24 mouse cellular contexts compared by ENCODE assay signal in genomic region chr1:74344163-74344916, GRCm38 (mm10). TPM values are rescaled to one million over a fixed set of nuclear protein-coding genes. Genes with fewer than 3 reads are reported as not detected.
DNase-seq lines count a peak whose midpoint lies in the region; ATAC-seq and TF ChIP-seq lines count a peak whose summit lies in the region.
"Had no signal": no experiment of that assay in that cellular context is flagged by ENCODE, and none has a peak within 500 bp of the region (broad histone marks: within the 10 kb centered on the region; RNA-seq: fewer than 3 reads in every experiment).

No protein-coding gene starts in this region.

- dilution Hi-C loops in CH12.LX (cut with MboI; ENCODE audit: extremely low pct_ligation_motif_present, extremely low pct_unique_long_range_greater_than_20kb, low sequenced_read_pairs), result no loop called here

- no peaks in the 10 kb centered on the region for H3K9me3 ChIP-seq in kidney, postnatal 0 days (replicated peaks; ENCODE audit: low read length)
- peaks cover 13% of the 10 kb centered on the region for H3K9me3 ChIP-seq in CH12.LX (replicated peaks; ENCODE audit: low read length)
- H3K9me3 ChIP-seq: embryonic facial prominence, embryonic 13.5 days; forebrain, embryonic 12.5 days; heart, embryonic 10.5 days; hindbrain, embryonic 10.5 days had no signal

- TF ChIP-seq POLR2A in kidney, adult 2 months (IDR thresholded peaks at IDR 0.05; ENCODE audit: low read depth, low read length), result no peak
- TF ChIP-seq POLR2A in CH12.LX (IDR thresholded peaks at IDR 0.05; ENCODE audit: low read depth, low read length), result no peak

- in situ Hi-C loops in CH12.LX (cut with MboI; ENCODE audit: low pct_ligation_motif_present, low pct_unique_long_range_greater_than_20kb, low sequenced_read_pairs), result no loop called here

- no peak for DNase-seq in kidney, adult 2 months
- no peak for DNase-seq in kidney, postnatal 10 days
- no peak for DNase-seq in kidney, postnatal 0 days (ENCODE audit: low spot score)
- no peak for DNase-seq in kidney, postnatal 36 days
- DNase-seq in CH12.LX (ENCODE audit: extremely low read depth), result peak; percentile 90
- no peak for DNase-seq in layer of hippocampus, postnatal 14 days (ENCODE audit: low spot score in 2 of 2)
- DNase-seq: adrenal gland, postnatal 14 days; B cell, adult 2 months; cerebellum, adult 18-20 months; cerebellum, adult 9-11 months; cerebellum, postnatal 36 days; gastrocnemius, postnatal 25 days; heart, postnatal 10 days had no signal

- TF ChIP-seq CTCF in kidney, adult 2 months (conservative IDR thresholded peaks at IDR 0.05; ENCODE audit: insufficient read depth, insufficient read length, low read depth, low read length), result no peak
- TF ChIP-seq CTCF in kidney, postnatal 0 days (IDR thresholded peaks at IDR 0.05; ENCODE audit: low read depth), result no peak
- TF ChIP-seq CTCF in CH12.LX (conservative IDR thresholded peaks at IDR 0.05 in 1 of 2, IDR thresholded peaks at IDR 0.05 in 1 of 2; ENCODE audit: low read depth in 2 of 2, low read length in 2 of 2), result no peak

- no peak; the same call in 1 of the 2 replicates for TF ChIP-seq RAD21 in CH12.LX (IDR thresholded peaks at IDR 0.05; ENCODE audit: low read depth, low read length)

- peaks cover 28% of the 10 kb centered on the region for H3K4me1 ChIP-seq in kidney, adult 2 months (ENCODE audit: control insufficient read depth, insufficient read depth, low read length)
- 0 out of 2 replicates have a peak, but pooled peaks cover 17% of the 10 kb centered on the region for H3K4me1 ChIP-seq in kidney, postnatal 0 days (replicated peaks; ENCODE audit: insufficient read depth, low read length)
- peaks cover 67 to 90% of the 10 kb centered on the region in 2 experiments for H3K4me1 ChIP-seq in CH12.LX (ENCODE audit: control insufficient read depth in 1 of 2, insufficient read depth in 2 of 2)
- peaks cover 35% of the 10 kb centered on the region for H3K4me1 ChIP-seq in brown adipose tissue, adult 24 weeks (ENCODE audit: control insufficient read depth, insufficient read depth, insufficient read length, low read length)
- H3K4me1 ChIP-seq: embryonic facial prominence, embryonic 13.5 days had no signal

- H3K79me2 ChIP-seq in CH12.LX (replicated peaks; ENCODE audit: control insufficient read depth, extremely low read depth, insufficient read depth, poor library complexity, severe bottlenecking), result peaks cover 55% of the 10 kb centered on the region

- no peaks in the 10 kb centered on the region for H3K27me3 ChIP-seq in kidney, adult 2 months (replicated peaks; ENCODE audit: control insufficient read depth, insufficient read depth, low read length)
- no peaks in the 10 kb centered on the region for H3K27me3 ChIP-seq in kidney, postnatal 0 days (ENCODE audit: insufficient read depth, low read length)
- no peaks in the 10 kb centered on the region for H3K27me3 ChIP-seq in CH12.LX (replicated peaks)
- H3K27me3 ChIP-seq: embryonic facial prominence, embryonic 13.5 days; forebrain, embryonic 12.5 days; Patski had no signal

- ATAC-seq in kidney, postnatal 0 days (replicated peaks; ENCODE audit: low FRiP score, low read depth), result no peak
- ATAC-seq: activated CD4-positive, CD25-positive, alpha-beta regulatory T cell, adult 4 months; CD4-positive, CD25-positive, alpha-beta regulatory T cell, adult 4 months; forebrain, embryonic 16.5 days; Patski had no signal

- 71% methylated on average over 11 of the region's 11 CpGs for WGBS in kidney, adult 2 months
- whole genome bisulfite sequencing in kidney, postnatal 0 days, result 74% methylated on average over 11 of the region's 11 CpGs

- peak; percentile 95 for TF ChIP-seq EP300 in CH12.LX (IDR thresholded peaks at IDR 0.05; ENCODE audit: low read length)

- no peak overlapping the region for H3K4me3 ChIP-seq in kidney, adult 2 months (ENCODE audit: insufficient read depth, low read depth, low read length)
- no peak overlapping the region for H3K4me3 ChIP-seq in kidney, postnatal 0 days (replicated peaks; ENCODE audit: low read depth, low read length)
- H3K4me3 ChIP-seq in CH12.LX (replicated peaks in 1 of 3; ENCODE audit: low read depth in 2 of 3, low read length in 2 of 3, poor library complexity in 1 of 3), result peak overlapping the region in 2 of 3 experiments; percentile 33 to 46
- H3K4me3 ChIP-seq in brown adipose tissue, adult 24 weeks (ENCODE audit: insufficient read depth, low read depth, low read length), result no peak overlapping the region
- H3K4me3 ChIP-seq: embryonic facial prominence, embryonic 13.5 days; forebrain, embryonic 12.5 days; heart, embryonic 10.5 days; hindbrain, embryonic 10.5 days had no signal

- peak overlapping the region; percentile 79; the same call in 1 of the 2 replicates for H3K27ac ChIP-seq in kidney, adult 2 months (ENCODE audit: insufficient read depth, low read depth, low read length)
- peak overlapping the region; percentile 79 for H3K27ac ChIP-seq in kidney, postnatal 0 days
- peak overlapping the region; percentile 100 for H3K27ac ChIP-seq in CH12.LX (ENCODE audit: insufficient read depth, low read depth)
- H3K27ac ChIP-seq in brown adipose tissue, adult 24 weeks (replicated peaks; ENCODE audit: low read depth, low read length), result peak overlapping the region; percentile 49
- H3K27ac ChIP-seq: embryonic facial prominence, embryonic 13.5 days; forebrain, embryonic 12.5 days; hindbrain, embryonic 14.5 days had no signal

- H3K9ac ChIP-seq in kidney, postnatal 0 days (ENCODE audit: low read depth, low read length), result no peak overlapping the region
- H3K9ac ChIP-seq in CH12.LX (ENCODE audit: insufficient read depth, low read depth), result peak overlapping the region; percentile 37; the same call in 1 of the 2 replicates
- H3K9ac ChIP-seq: embryonic facial prominence, embryonic 13.5 days; forebrain, embryonic 12.5 days; hindbrain, embryonic 14.5 days had no signal

- no peaks in the 10 kb centered on the region for H3K36me3 ChIP-seq in kidney, adult 2 months (ENCODE audit: control insufficient read depth, insufficient read depth, low read length)
- no peaks in the 10 kb centered on the region for H3K36me3 ChIP-seq in kidney, postnatal 0 days (ENCODE audit: insufficient read depth, low read length)
- peaks cover 40 to 60% of the 10 kb centered on the region in 2 experiments for H3K36me3 ChIP-seq in CH12.LX (replicated peaks in 1 of 2; ENCODE audit: control insufficient read depth in 1 of 2, insufficient read depth in 1 of 2, low read length in 1 of 2)

- no peak overlapping the region for H3K4me2 ChIP-seq in kidney, postnatal 0 days (ENCODE audit: low read length)
- peak overlapping the region; percentile 80 for H3K4me2 ChIP-seq in CH12.LX (ENCODE audit: insufficient read depth, low read depth, poor library complexity, severe bottlenecking)
- H3K4me2 ChIP-seq: embryonic facial prominence, embryonic 13.5 days; forebrain, embryonic 12.5 days; hindbrain, embryonic 14.5 days had no signal

TF ChIP-seq in CH12.LX, 34 proteins besides CTCF, POLR2A, EP300 and RAD21 (continues in another document):
- TF ChIP-seq CHD2 (IDR thresholded peaks at IDR 0.05; ENCODE audit: low read length), result peak; percentile 73
- peak; percentile 95 for TF ChIP-seq ETS1 (conservative IDR thresholded peaks at IDR 0.05; ENCODE audit: low read depth, low read length)
- TF ChIP-seq USF1 (IDR thresholded peaks at IDR 0.05; ENCODE audit: low read depth, low read length), result no peak
- no peak for TF ChIP-seq ZC3H11A (IDR thresholded peaks at IDR 0.05; ENCODE audit: low read depth, low read length)
- TF ChIP-seq CHD1 (IDR thresholded peaks at IDR 0.05; ENCODE audit: low read depth, low read length), result peak; percentile 86

RNA-seq across cellular contexts. Expression of gene Catip, which starts 17.6 kb away (rescaled TPM):
- 0.33 and 0.43 TPM in 2 replicates for polyA plus RNA-seq in kidney, adult 2 months (2012; rRNA removed)
- 0.59 and 0.75 TPM in 2 replicates for polyA plus RNA-seq in kidney, postnatal 0 days (2015; fragmentation: Nextera tagmentation; extraction: Ambion mirVana)
- total RNA-seq in CH12.LX (2012; rRNA removed) (0.21 and 0.30 TPM in 2 replicates), CH12.LX (2014; rRNA removed) (0.11 and 0.20 TPM in 2 replicates)
- 2.1 and 2.6 TPM in 2 replicates for polyA plus RNA-seq in CH12.LX (2012; ENCODE audit: insufficient read length, low read depth)
- not detected in 2 replicates for polyA plus RNA-seq in brown adipose tissue, adult 24 weeks (2012; ENCODE audit: insufficient read depth, insufficient read length, missing spikeins)
- total RNA-seq in layer of hippocampus, postnatal 14 days (2021), result 1 to 10 TPM; 1.1 to 1.8 TPM
- total RNA-seq: gastrocnemius, postnatal 25 days; granulocyte monocyte progenitor cell, adult 5-6 weeks had no signal
- polyA plus RNA-seq: activated CD4-positive, CD25-positive, alpha-beta regulatory T cell, adult 4 months had no signal

RNA-seq across cellular contexts. Expression of gene Slc11a1, which starts 30.7 kb away (rescaled TPM):
- polyA plus RNA-seq in kidney, adult 2 months (2012; rRNA removed), result 13.4 and 15.3 TPM in 2 replicates
- 2.6 and 3.6 TPM in 2 replicates for polyA plus RNA-seq in kidney, postnatal 0 days (2015; fragmentation: Nextera tagmentation; extraction: Ambion mirVana)
- total RNA-seq in CH12.LX (2012; rRNA removed) (21.3 and 35.7 TPM in 2 replicates), CH12.LX (2014; rRNA removed) (14.0 and 17.0 TPM in 2 replicates)
- polyA plus RNA-seq in CH12.LX (2012; ENCODE audit: insufficient read length, low read depth), result 85.8 and 96.4 TPM in 2 replicates
- 1.5 and 5.8 TPM in 2 replicates for polyA plus RNA-seq in brown adipose tissue, adult 24 weeks (2012; ENCODE audit: insufficient read depth, insufficient read length, missing spikeins)
- 1 to 10 TPM; 1.6 to 5.3 TPM for total RNA-seq in layer of hippocampus, postnatal 14 days (2021)

RNA-seq across cellular contexts. Expression of gene Tmbim1, which starts 38.9 kb away (rescaled TPM):
- 74.1 and 103 TPM in 2 replicates for polyA plus RNA-seq in kidney, adult 2 months (2012; rRNA removed)
- polyA plus RNA-seq in kidney, postnatal 0 days (2015; fragmentation: Nextera tagmentation; extraction: Ambion mirVana), result 27.8 and 30.8 TPM in 2 replicates
- total RNA-seq in CH12.LX (2012; rRNA removed) (30.9 and 32.4 TPM in 2 replicates), CH12.LX (2014; rRNA removed) (26.6 and 28.3 TPM in 2 replicates)
- 31.1 and 35.1 TPM in 2 replicates for polyA plus RNA-seq in CH12.LX (2012; ENCODE audit: insufficient read length, low read depth)
- polyA plus RNA-seq in brown adipose tissue, adult 24 weeks (2012; ENCODE audit: insufficient read depth, insufficient read length, missing spikeins), result 34.6 and 41.7 TPM in 2 replicates
- 10 to 100 TPM; 19.5 to 19.7 TPM for total RNA-seq in layer of hippocampus, postnatal 14 days (2021)

RNA-seq across cellular contexts. Expression of gene Ctdsp1, which starts 47.0 kb away (rescaled TPM):
- polyA plus RNA-seq in kidney, adult 2 months (2012; rRNA removed), result 185 and 187 TPM in 2 replicates
- 73.3 and 75.8 TPM in 2 replicates for polyA plus RNA-seq in kidney, postnatal 0 days (2015; fragmentation: Nextera tagmentation; extraction: Ambion mirVana)
- total RNA-seq in CH12.LX (2012; rRNA removed) (23.4 and 26.0 TPM in 2 replicates), CH12.LX (2014; rRNA removed) (11.8 and 14.4 TPM in 2 replicates)
- polyA plus RNA-seq in CH12.LX (2012; ENCODE audit: insufficient read length, low read depth), result 57.5 and 65.8 TPM in 2 replicates
- 66.8 and 98.0 TPM in 2 replicates for polyA plus RNA-seq in brown adipose tissue, adult 24 weeks (2012; ENCODE audit: insufficient read depth, insufficient read length, missing spikeins)
- total RNA-seq in layer of hippocampus, postnatal 14 days (2021), result 10 to 100 TPM; 23.8 to 28.2 TPM

RNA-seq across cellular contexts. Expression of gene Pnkd, which starts 59.6 kb away (rescaled TPM):
- polyA plus RNA-seq in kidney, adult 2 months (2012; rRNA removed), result 139 and 165 TPM in 2 replicates
- polyA plus RNA-seq in kidney, postnatal 0 days (2015; fragmentation: Nextera tagmentation; extraction: Ambion mirVana), result 162 and 169 TPM in 2 replicates
- 117 and 154 TPM in 2 replicates for total RNA-seq in CH12.LX (2012; rRNA removed)
- total RNA-seq in CH12.LX (2014; rRNA removed), result 42.7 and 45.5 TPM in 2 replicates
- 263 and 318 TPM in 2 replicates for polyA plus RNA-seq in CH12.LX (2012; ENCODE audit: insufficient read length, low read depth)
- polyA plus RNA-seq in brown adipose tissue, adult 24 weeks (2012; ENCODE audit: insufficient read depth, insufficient read length, missing spikeins), result 117 and 146 TPM in 2 replicates
- 100 to 1,000 TPM; 143 to 157 TPM for total RNA-seq in layer of hippocampus, postnatal 14 days (2021)

Comparison
In these comparisons a context has a peak if more than half of its experiments do, and no peak if none do; other contexts are left out.
1. H3K27ac ChIP-seq: peak in every context shown above with its lines; median percentile 100 in CH12.LX; 79 in kidney, adult 2 months; 79 in kidney, postnatal 0 days; 49 in brown adipose tissue, adult 24 weeks.
2. H3K4me3 ChIP-seq: peak in CH12.LX (2 of 3); none in kidney, adult 2 months (single experiment), kidney, postnatal 0 days (single experiment) and brown adipose tissue, adult 24 weeks (single experiment).